Mouse (Mus musculus) hindbrain, postnatal 0 days (tissue): Measurements from ENCODE around the gene Rtbdn. TPM values are rescaled to one million over a fixed set of nuclear protein-coding genes. Genes with fewer than 3 reads are reported as not detected.

Experiments
- ATAC-seq: fragments of 200-750 bp; cut with Nextera tagmentation; 2 replicates; pipeline ENCODE4 v1.8.0; 2017; ENCODE audit warnings: mild to moderate bottlenecking, moderate TSS enrichment, moderate library complexity
- DNase-seq: peaks from one replicate; pipeline ENCODE4 v3.0.0-alpha.2; 2015; ENCODE audit warnings: low spot score
- H3K27ac ChIP-seq: fragments of 300-500 bp; sonication (generic); 2 replicates; pipeline ENCODE4 v1.5.1; 2014; ENCODE audit warnings: mild to moderate bottlenecking
- H3K27me3 ChIP-seq: fragments of 300-500 bp; sonication (generic); 2 replicates; pipeline ENCODE4 v1.6.1; 2014; ENCODE audit warnings: low read length, mixed read lengths; ENCODE audit not compliant: insufficient read depth
- H3K36me3 ChIP-seq: fragments of 300-500 bp; sonication (generic); 2 replicates; pipeline ENCODE4 v1.6.1; 2014; ENCODE audit warnings: low read length, mixed read lengths; ENCODE audit not compliant: insufficient read depth
- H3K4me1 ChIP-seq: fragments of 300-500 bp; sonication (generic); 2 replicates; pipeline ENCODE4 v1.6.1; 2014; ENCODE audit warnings: antibody characterized with exemption, low read length, mixed read lengths; ENCODE audit not compliant: insufficient read depth
- H3K4me2 ChIP-seq: fragments of 300-500 bp; sonication (generic); 2 replicates; pipeline ENCODE4 v1.6.1; 2014; ENCODE audit warnings: low read depth, mild to moderate bottlenecking, low read length, moderate library complexity, mixed read lengths
- H3K4me3 ChIP-seq: fragments of 300-500 bp; sonication (generic); 2 replicates; pipeline ENCODE4 v1.5.1; 2014; ENCODE audit warnings: low read length
- H3K9ac ChIP-seq: fragments of 300-500 bp; sonication (generic); replicated peaks from 2 replicates; pipeline ENCODE4 v1.6.1; 2014; ENCODE audit warnings: mild to moderate bottlenecking, low read length, moderate library complexity, mixed read lengths
- H3K9me3 ChIP-seq: fragments of 300-500 bp; sonication (generic); 2 replicates; pipeline ENCODE4 v1.6.1; 2016; ENCODE audit warnings: low read length, mixed read lengths
- CTCF ChIP-seq: IDR thresholded peaks from 2 replicates; pipeline ENCODE4 v1.5.1; 2016; ENCODE audit warnings: antibody characterized with exemption, control low read depth, low read depth
- WGBS: fragments of 180-500 bp; shearing (Covaris S2); extraction: QIAGEN DNeasy Blood & Tissue Kit; methylation state at CpG from one replicate; pipeline ENCODE4 v1.1.7; 2014; 5-methylcytosine and 5-hydroxymethylcytosine counted together
- polyA plus RNA-seq: library from polyadenylated mRNA; unstranded; fragments of >200 nt; fragmentation: Nextera tagmentation; extraction: Ambion mirVana; gene quantifications from 2 replicates; pipeline ENCODE4 v1.2.1, GENCODE M21; 2015
- total RNA-seq: library from RNA; depleted of rRNA; stranded (reverse); fragments of >200 nt; gene quantifications from 2 replicates; pipeline ENCODE4 v1.2.3, GENCODE M21; 2014

Gene Rtbdn
- total and polyA plus RNA-seq, 2 experiments from 2014 or later: 4.1 to 5.8 TPM

GRCm38 (mm10) chr8:84937620-84938485 is 8.9 kb upstream of the Rtbdn start:
- no peak for ATAC-seq
- peak overlapping the region; percentile 95 for H3K27ac ChIP-seq
- H3K36me3 ChIP-seq: no peaks in the 10 kb centered on the region
- H3K4me2 ChIP-seq: peak overlapping the region; percentile 71
- 55% methylated on average over 13 of the region's 13 CpGs for WGBS
- DNase-seq: no peak
- no peaks in the 10 kb centered on the region for H3K27me3 ChIP-seq
- peak overlapping the region; percentile 84 for H3K4me3 ChIP-seq
- no peaks in the 10 kb centered on the region for H3K9me3 ChIP-seq
- no peak for TF ChIP-seq CTCF
- H3K9ac ChIP-seq: peak overlapping the region; percentile 95
- H3K4me1 ChIP-seq: peaks cover 22% of the 10 kb centered on the region

DNA sequence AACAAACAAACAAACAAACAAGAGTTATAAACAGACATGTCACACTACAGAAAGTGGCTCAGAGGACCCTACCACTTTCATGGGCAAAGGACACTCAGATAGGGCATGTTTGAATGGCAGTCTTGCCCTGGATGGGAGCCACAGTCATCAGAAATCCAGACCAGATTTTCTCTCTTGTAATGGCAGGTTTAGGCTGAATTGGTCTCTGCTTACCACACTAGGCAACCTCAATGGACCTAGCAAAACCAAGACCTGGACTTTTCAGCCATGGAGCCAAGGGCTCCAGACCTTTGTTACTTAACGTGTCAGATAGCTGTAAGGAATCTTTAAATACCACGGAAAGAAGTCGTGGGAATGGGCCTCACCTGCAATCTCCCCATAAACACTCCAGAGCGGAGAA is 3.1 kb upstream of the Rtbdn start:
- no peak overlapping the region for H3K27ac ChIP-seq
- no peak for TF ChIP-seq CTCF
- H3K27me3 ChIP-seq: peaks cover 9% of the 10 kb centered on the region; the same call in 1 of the 2 replicates
- H3K9me3 ChIP-seq: no peaks in the 10 kb centered on the region
- H3K4me1 ChIP-seq: peaks cover 8% of the 10 kb centered on the region; the same call in 1 of the 2 replicates
- DNase-seq (peak; percentile 58), ATAC-seq (no peak)
- H3K4me3 ChIP-seq: peak overlapping the region; percentile 66; the same call in 1 of the 2 replicates
- no peaks in the 10 kb centered on the region for H3K36me3 ChIP-seq
- WGBS: 30% methylated on average over 4 of the region's 4 CpGs
- no peak overlapping the region for H3K9ac ChIP-seq
- peak overlapping the region; percentile 72; the same call in 1 of the 2 replicates for H3K4me2 ChIP-seq

GRCm38 (mm10) chr8:84944478-84945160 is 2.2 kb upstream of the Rtbdn start:
- ATAC-seq (peak; percentile 10; the same call in 1 of the 2 replicates), DNase-seq (peak; percentile 83)
- Histone ChIP-seq H3K4me3 (peak overlapping the region; percentile 66), H3K4me1 (peaks cover 8% of the 10 kb centered on the region; the same call in 1 of the 2 replicates), H3K4me2 (peak overlapping the region; percentile 72), H3K9me3 (no peaks in the 10 kb centered on the region), H3K27ac (peak overlapping the region; percentile 81; the same call in 1 of the 2 replicates), H3K9ac (peak overlapping the region; percentile 80; the same call in 1 of the 2 replicates), H3K36me3 (no peaks in the 10 kb centered on the region), H3K27me3 (peaks cover 9% of the 10 kb centered on the region; the same call in 1 of the 2 replicates)
- WGBS: 1% methylated on average over 26 of the region's 26 CpGs
- TF ChIP-seq CTCF: no peak

DNA sequence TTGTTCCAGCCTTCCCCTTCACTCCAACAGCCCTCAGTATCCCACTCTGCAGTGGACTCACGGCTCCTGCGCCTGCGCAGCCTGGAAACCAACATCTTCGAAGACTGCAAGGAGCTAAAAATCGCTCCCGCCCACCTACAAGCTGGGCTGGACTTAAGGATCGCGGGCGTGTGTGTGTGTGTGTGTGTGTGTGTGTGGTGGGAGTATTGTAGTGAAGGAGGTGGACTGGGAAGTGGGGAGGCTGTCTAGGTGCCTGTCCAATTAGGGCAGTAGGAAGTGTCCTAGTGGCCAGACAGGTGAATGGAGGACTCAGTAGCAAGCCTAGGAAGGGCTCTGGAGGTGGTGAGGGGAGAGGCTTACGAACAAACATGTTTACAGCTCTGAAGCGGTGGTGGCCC is 1.6 kb upstream of the Rtbdn start:
- H3K9ac ChIP-seq: peak overlapping the region; percentile 80; the same call in 1 of the 2 replicates
- H3K36me3 ChIP-seq: no peaks in the 10 kb centered on the region
- H3K27ac ChIP-seq: peak overlapping the region; percentile 81
- peak; percentile 81 for DNase-seq
- H3K4me2 ChIP-seq: peak overlapping the region; percentile 72
- TF ChIP-seq CTCF: no peak
- peak overlapping the region; percentile 66 for H3K4me3 ChIP-seq
- H3K9me3 ChIP-seq: no peaks in the 10 kb centered on the region
- peaks cover 8% of the 10 kb centered on the region; the same call in 1 of the 2 replicates for H3K4me1 ChIP-seq
- peak; percentile 80 for ATAC-seq
- H3K27me3 ChIP-seq: peaks cover 10% of the 10 kb centered on the region; the same call in 1 of the 2 replicates
- WGBS: 2% methylated on average over 11 of the region's 11 CpGs

DNA sequence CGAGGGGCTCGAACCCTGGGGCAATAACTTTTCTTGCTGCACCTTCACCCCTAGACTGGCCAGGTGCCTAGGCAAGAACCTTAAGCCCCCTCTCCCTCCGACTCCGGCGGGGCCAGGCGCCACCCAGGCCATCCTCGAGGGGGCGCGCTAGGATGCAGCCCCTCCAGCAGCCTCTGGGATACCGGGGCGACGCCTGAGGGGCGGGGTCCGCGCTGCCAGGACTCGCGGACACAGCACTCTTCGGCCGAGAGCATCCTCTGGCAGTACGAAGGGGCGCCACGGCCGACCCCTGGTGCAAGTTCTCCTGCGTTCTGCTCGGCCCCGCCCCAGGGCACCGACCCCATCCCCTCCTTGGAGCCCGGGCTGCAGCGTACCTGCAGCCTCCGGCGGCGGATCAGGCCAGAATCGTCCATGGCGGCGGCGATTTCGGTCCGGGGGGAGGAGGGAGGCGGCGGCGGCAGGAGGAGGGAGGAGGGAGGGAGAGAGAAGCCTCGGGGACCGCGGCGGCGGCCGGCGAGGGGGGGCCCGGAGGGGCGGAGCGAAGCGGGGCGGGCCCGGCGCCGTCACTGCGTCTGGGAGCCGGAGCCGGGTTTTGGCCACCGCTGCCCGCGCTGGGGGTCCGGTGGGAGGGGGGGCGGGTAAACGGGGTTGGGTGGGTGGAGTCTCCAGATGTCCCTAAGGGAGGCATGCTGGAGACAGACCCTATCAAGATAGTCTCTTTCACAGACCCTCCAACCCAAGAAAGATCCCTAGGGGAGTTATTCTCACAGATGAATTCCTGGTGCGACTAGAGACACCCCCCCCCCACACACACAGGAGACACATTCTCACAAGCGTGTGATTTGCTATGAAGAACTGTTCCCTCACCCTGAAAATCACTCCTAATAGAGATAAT is 911 bp upstream of the Rtbdn start:
- WGBS: 0% methylated on average over 52 of the region's 67 CpGs
- peak; percentile 65 for TF ChIP-seq CTCF
- ATAC-seq: peak; percentile 77
- Histone ChIP-seq H3K27ac (peak overlapping the region; percentile 81), H3K9ac (peak overlapping the region; percentile 80), H3K27me3 (peaks cover 13% of the 10 kb centered on the region; the same call in 1 of the 2 replicates), H3K9me3 (no peaks in the 10 kb centered on the region), H3K4me3 (peak overlapping the region; percentile 66), H3K4me1 (peaks cover 8% of the 10 kb centered on the region; the same call in 1 of the 2 replicates), H3K36me3 (no peaks in the 10 kb centered on the region), H3K4me2 (peak overlapping the region; percentile 72)
- DNase-seq: peak; percentile 73

DNA sequence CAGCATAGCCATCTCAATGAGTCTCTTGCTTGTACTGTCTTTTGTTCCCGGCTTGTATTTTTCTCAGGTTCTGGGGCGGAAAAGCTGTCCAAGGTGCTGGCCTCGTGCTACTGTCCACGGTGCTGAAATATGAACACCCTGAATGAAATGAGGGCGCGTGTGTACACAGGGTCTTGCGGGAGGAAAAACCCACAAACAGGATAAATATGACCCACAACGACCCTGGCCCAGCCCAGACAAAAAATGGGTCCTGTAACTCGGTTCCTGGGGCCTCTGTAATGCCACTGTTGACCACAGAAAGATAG is 402 bp downstream of the Rtbdn start:
- DNase-seq (no peak), ATAC-seq (no peak)
- H3K27me3 ChIP-seq: peaks cover 13% of the 10 kb centered on the region; the same call in 1 of the 2 replicates
- TF ChIP-seq CTCF: no peak
- no peaks in the 10 kb centered on the region for H3K9me3 ChIP-seq
- peaks cover 8% of the 10 kb centered on the region; the same call in 1 of the 2 replicates for H3K4me1 ChIP-seq
- peak overlapping the region; percentile 72; the same call in 1 of the 2 replicates for H3K4me2 ChIP-seq
- H3K27ac ChIP-seq: no peak overlapping the region
- WGBS: 18% methylated on average over 9 of the region's 9 CpGs
- H3K9ac ChIP-seq: no peak overlapping the region
- no peaks in the 10 kb centered on the region for H3K36me3 ChIP-seq
- no peak overlapping the region for H3K4me3 ChIP-seq
